Mouse (Mus musculus) forebrain, embryonic 16.5 days (tissue): ENCODE measurements around the gene Ipo13. TPM values are rescaled to one million over a fixed set of nuclear protein-coding genes. Genes with fewer than 3 reads are reported as not detected.

Experiments
- ATAC-seq: fragments of 200-750 bp; cut with Nextera tagmentation; 2 replicates; pipeline ENCODE4 v1.8.0; 2017; ENCODE audit warnings: mild to moderate bottlenecking, moderate library complexity
- H3K27ac ChIP-seq: fragments of 300-500 bp; sonication (generic); 2 replicates; pipeline ENCODE4 v1.5.1; 2014; ENCODE audit warnings: low read length, control low read depth
- H3K27me3 ChIP-seq: fragments of 300-500 bp; sonication (generic); replicated peaks from 2 replicates; pipeline ENCODE4 v1.6.1; 2014; ENCODE audit warnings: low read length; ENCODE audit not compliant: control insufficient read depth, insufficient read depth
- H3K36me3 ChIP-seq: fragments of 300-500 bp; sonication (generic); 2 replicates; pipeline ENCODE4 v1.6.1; 2014; ENCODE audit not compliant: control insufficient read depth, insufficient read depth
- H3K4me1 ChIP-seq: fragments of 300-500 bp; sonication (generic); replicated peaks from 2 replicates; pipeline ENCODE4 v1.6.1; 2014; ENCODE audit warnings: low read length; ENCODE audit not compliant: control insufficient read depth, insufficient read depth
- H3K4me2 ChIP-seq: fragments of 300-500 bp; sonication (generic); 2 replicates; pipeline ENCODE4 v1.6.1; 2014; ENCODE audit warnings: mild to moderate bottlenecking, low read length, control low read depth
- H3K4me3 ChIP-seq: fragments of 300-500 bp; sonication (generic); replicated peaks from 2 replicates; pipeline ENCODE4 v1.5.1; 2014; ENCODE audit warnings: mild to moderate bottlenecking, low read length, control low read depth
- H3K9ac ChIP-seq: fragments of 300-500 bp; sonication (generic); replicated peaks from 2 replicates; pipeline ENCODE4 v1.6.1; 2014; ENCODE audit warnings: low read depth, low read length, control low read depth
- H3K9me3 ChIP-seq: fragments of 300-500 bp; sonication (generic); 2 replicates; pipeline ENCODE4 v1.6.1; 2016; ENCODE audit warnings: low read length; ENCODE audit not compliant: control insufficient read depth
- WGBS: fragments of 180-500 bp; shearing (Covaris S2); extraction: QIAGEN DNeasy Blood & Tissue Kit; methylation state at CpG from one replicate; pipeline ENCODE4 v1.1.7; 2014; 5-methylcytosine and 5-hydroxymethylcytosine counted together
- polyA plus RNA-seq: library from polyadenylated mRNA; unstranded; fragments of >200 nt; fragmentation: Nextera tagmentation; extraction: Ambion mirVana; gene quantifications from 2 replicates; pipeline ENCODE4 v1.2.1, GENCODE M21; 2015

Ipo13 gene
- polyA plus RNA-seq, 1 experiment from 2014 or later = 79.9 TPM

DNA sequence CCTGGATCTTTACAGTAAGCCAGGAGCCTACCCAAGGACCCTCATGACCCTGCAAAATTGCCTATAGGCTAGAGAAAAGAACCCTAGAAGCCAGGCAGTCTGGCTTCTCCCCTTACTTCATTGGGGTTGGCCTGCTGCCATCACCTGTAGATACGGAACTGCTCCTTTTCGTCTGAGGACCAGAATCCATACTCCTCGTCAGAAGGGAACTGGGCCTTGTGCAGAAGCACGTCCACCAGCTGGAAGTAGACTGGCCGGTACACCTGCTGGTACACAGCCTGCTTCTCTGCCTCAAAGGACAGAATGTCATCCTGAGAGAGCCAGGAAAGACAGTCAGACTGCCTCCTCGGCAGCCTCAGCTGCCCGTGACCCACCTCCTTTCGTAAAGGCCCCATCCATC is 10.0 kb downstream of the Ipo13 start:
- peaks cover 34% of the 10 kb centered on the region for H3K36me3 ChIP-seq
- 87% methylated on average over 8 of the region's 8 CpGs for WGBS

DNA sequence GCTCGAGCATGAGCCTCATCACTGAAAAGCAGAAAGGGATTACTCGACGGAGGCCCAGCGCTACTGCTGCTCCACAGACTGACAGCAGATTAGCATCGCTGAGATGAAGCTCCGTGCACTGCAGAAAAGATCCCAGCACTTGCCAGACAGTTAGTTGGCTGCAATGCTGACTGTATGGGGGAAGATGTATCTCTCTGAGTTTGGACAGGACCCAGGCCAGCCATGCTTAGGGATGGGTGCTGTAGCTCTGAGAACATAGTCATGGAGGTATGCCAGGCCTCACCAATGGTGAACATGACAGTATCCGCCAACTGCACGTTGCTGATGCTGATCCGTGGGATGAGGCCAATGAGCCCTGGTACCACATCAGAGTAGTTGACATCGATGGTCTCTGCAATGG is 10.7 kb downstream of the Ipo13 start:
- Histone ChIP-seq H3K27me3 (no peaks in the 10 kb centered on the region), H3K4me3 (no peak overlapping the region), H3K4me1 (peaks cover 19% of the 10 kb centered on the region), H3K36me3 (peaks cover 40% of the 10 kb centered on the region), H3K9me3 (no peaks in the 10 kb centered on the region), H3K27ac (no peak overlapping the region), H3K9ac (no peak overlapping the region), H3K4me2 (no peak overlapping the region)
- 73% methylated on average over 10 of the region's 10 CpGs for WGBS
- peak; percentile 24; the same call in 1 of the 2 replicates for ATAC-seq

More for the DNA sequence above, 10.0 kb downstream of the Ipo13 start:
- no peak overlapping the region for H3K27ac ChIP-seq
- peaks cover 25% of the 10 kb centered on the region for H3K4me1 ChIP-seq
- H3K4me2 ChIP-seq = no peak overlapping the region
- no peak overlapping the region for H3K4me3 ChIP-seq
- no peak for ATAC-seq
- H3K27me3 ChIP-seq = no peaks in the 10 kb centered on the region
- no peaks in the 10 kb centered on the region for H3K9me3 ChIP-seq
- no peak overlapping the region for H3K9ac ChIP-seq

DNA sequence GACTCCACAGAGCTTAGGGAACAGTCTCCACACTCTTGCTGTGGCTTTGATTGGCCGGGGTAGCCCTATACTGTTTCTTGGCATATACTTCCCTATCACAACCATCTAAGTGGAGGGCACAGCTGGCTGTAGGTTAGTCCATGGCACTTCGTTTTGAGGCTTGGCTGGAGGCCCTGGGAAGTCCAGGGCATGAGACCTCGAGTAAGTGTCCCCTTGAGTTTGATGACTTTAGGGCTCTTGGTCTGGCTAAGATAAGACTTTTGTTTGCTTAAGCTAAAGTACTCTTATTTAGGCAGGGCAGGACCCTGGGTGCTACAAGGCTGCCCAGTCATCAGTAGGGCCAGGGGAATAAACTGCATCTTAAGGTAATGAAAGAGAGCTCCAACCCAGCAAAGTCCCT is 16.7 kb downstream of the Ipo13 start:
- no peaks in the 10 kb centered on the region for H3K4me1 ChIP-seq
- no peak for ATAC-seq
- no peak overlapping the region for H3K4me2 ChIP-seq
- H3K9me3 ChIP-seq = no peaks in the 10 kb centered on the region
- H3K36me3 ChIP-seq = peaks cover 56% of the 10 kb centered on the region
- H3K27me3 ChIP-seq = no peaks in the 10 kb centered on the region
- H3K27ac ChIP-seq = no peak overlapping the region
- H3K9ac ChIP-seq = no peak overlapping the region
- WGBS = 89% methylated on average over 3 of the region's 3 CpGs
- H3K4me3 ChIP-seq = no peak overlapping the region

DNA sequence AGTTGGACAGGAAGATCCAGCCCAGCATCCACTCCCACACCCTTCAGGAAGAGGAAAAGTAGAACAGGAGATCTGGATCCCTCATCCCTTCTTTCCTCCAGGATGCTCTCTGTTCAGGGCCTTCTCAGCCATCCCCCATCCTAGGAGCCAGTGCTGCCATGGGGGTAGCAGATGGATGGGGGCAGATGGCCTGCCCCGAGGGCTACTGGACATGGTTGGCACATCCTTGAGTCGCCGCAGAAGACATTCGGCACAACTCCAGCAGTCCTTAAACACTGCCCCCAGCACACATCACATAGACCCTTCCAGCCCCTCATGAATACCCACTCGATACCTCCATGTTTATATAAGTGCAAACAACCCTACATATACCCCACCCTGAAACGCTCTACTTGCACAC is 18.8 kb downstream of the Ipo13 start:
- Histone ChIP-seq H3K36me3 (peaks cover 41% of the 10 kb centered on the region), H3K4me1 (peaks cover 7% of the 10 kb centered on the region), H3K27me3 (no peaks in the 10 kb centered on the region), H3K27ac (no peak overlapping the region), H3K4me3 (no peak overlapping the region), H3K4me2 (no peak overlapping the region), H3K9me3 (no peaks in the 10 kb centered on the region), H3K9ac (no peak overlapping the region)
- no peak for ATAC-seq
- WGBS = 98% methylated on average over 6 of the region's 6 CpGs

DNA sequence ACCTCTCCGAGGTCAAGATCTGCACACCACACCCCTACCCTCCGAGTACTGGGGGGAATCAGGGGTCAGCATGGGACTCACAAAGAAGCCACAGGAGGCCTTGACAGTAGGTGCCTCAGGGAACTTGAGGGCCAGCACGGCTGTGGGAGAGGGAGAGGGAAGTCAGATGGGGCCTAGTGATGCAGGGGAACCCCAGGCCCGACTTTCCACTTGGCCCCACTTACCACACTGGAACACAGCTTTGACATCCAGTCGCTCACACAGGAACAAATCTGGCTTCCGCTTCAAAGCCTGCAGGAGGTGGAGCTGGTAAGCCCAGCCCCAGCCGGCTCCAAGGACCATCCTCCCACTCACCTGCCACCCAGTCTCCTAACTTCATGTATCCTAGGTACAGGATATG is 19.5 kb downstream of the Ipo13 start:
- ATAC-seq = no peak
- no peak overlapping the region for H3K4me2 ChIP-seq
- H3K36me3 ChIP-seq = peaks cover 34% of the 10 kb centered on the region
- no peaks in the 10 kb centered on the region for H3K9me3 ChIP-seq
- no peak overlapping the region for H3K27ac ChIP-seq
- no peak overlapping the region for H3K9ac ChIP-seq
- H3K4me3 ChIP-seq = no peak overlapping the region
- H3K27me3 ChIP-seq = no peaks in the 10 kb centered on the region
- WGBS = 85% methylated on average over 7 of the region's 7 CpGs
- peaks cover 13% of the 10 kb centered on the region for H3K4me1 ChIP-seq

DNA sequence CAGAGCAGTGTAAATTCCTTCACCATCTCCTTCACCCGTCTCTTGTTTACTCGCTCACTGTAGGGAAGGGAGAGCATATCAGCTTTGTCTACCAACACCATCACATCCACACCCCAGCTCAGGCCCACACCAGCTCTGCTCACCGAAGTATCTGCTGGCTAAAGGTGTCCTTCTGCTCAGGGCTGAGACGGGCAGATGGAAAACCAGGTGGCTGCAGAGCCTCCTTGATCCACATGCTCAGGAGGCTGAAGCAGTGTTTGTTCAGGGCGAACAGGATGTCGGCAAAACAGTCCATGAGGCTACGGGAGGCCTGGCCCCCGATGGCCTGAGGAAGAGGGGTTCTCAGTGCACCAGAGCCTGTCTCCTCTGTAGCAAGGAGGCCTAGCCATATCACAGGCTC is 20.2 kb downstream of the Ipo13 start:
- Histone ChIP-seq H3K9me3 (no peaks in the 10 kb centered on the region), H3K36me3 (peaks cover 31% of the 10 kb centered on the region), H3K4me2 (no peak overlapping the region), H3K27ac (no peak overlapping the region), H3K4me3 (no peak overlapping the region), H3K9ac (no peak overlapping the region), H3K4me1 (peaks cover 13% of the 10 kb centered on the region), H3K27me3 (no peaks in the 10 kb centered on the region)
- ATAC-seq = no peak
- 89% methylated on average over 8 of the region's 8 CpGs for WGBS

DNA sequence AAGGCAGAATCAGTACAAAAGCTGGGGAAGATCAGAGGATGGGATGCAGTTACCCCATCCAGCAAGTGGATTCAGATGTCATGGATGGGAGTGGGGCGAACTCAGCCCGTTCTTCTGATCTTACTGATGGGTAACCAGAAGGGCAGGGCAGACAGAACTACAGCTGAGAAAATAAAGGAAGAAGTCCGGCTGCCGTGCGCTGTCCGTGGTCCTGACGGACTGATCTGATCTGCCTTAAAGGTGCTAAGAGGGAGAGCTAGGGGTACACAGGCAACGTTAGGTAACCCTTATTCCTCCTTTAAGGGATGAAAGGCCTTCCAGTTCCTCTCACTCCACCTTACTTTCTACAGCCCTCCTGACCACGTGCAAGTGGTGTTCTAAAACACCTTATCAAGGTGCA is 21.4 kb downstream of the Ipo13 start:
- 27% methylated on average over 9 of the region's 9 CpGs for WGBS
- H3K36me3 ChIP-seq = peaks cover 20% of the 10 kb centered on the region

DNA sequence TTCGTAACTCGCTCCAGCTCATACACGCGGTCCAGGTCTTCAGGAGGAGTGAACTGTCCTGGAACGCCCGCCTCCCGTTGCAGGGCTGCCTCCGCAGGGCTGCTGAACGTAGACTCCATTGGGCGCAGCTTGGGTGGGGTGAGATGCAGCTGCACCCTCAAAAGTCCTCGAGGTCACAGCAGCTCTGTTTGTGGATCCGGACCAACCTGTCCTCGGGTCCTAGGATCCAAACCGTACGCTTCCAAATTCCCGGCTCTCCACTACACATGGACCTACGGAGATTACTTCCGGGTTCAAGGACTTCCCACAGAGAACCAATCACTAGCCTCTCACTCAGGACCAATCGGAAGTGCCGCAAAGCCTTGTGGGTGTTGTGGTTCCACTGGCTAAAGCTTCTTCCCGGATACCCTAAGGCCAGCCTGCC is 23.0 kb downstream of the Ipo13 start, which contains the start of gene Dph2:
Gene Dph2 (minus strand): TSS at position 295 of the 424 bp plus-strand sequence.
- H3K36me3 ChIP-seq = peaks cover 10% of the 10 kb centered on the region
- H3K27me3 ChIP-seq = no peaks in the 10 kb centered on the region
- H3K4me1 ChIP-seq = peaks cover 16% of the 10 kb centered on the region
- H3K4me2 ChIP-seq = peak within 1 kb of the TSS; percentile 92
- peak within 1 kb of the TSS; percentile 36 for H3K9ac ChIP-seq
- no peak within 1 kb of the TSS for H3K27ac ChIP-seq
- WGBS = under 1% methylated on average over 21 of the region's 21 CpGs
- H3K9me3 ChIP-seq = no peaks in the 10 kb centered on the region
- H3K4me3 ChIP-seq = peak within 1 kb of the TSS; percentile 55
- peak; percentile 91 for ATAC-seq

More for the DNA sequence above, 21.4 kb downstream of the Ipo13 start:
- Histone ChIP-seq H3K9ac (no peak overlapping the region), H3K4me2 (no peak overlapping the region), H3K4me3 (no peak overlapping the region), H3K27me3 (no peaks in the 10 kb centered on the region), H3K27ac (no peak overlapping the region), H3K4me1 (peaks cover 13% of the 10 kb centered on the region), H3K9me3 (no peaks in the 10 kb centered on the region)
- ATAC-seq = no peak

DNA sequence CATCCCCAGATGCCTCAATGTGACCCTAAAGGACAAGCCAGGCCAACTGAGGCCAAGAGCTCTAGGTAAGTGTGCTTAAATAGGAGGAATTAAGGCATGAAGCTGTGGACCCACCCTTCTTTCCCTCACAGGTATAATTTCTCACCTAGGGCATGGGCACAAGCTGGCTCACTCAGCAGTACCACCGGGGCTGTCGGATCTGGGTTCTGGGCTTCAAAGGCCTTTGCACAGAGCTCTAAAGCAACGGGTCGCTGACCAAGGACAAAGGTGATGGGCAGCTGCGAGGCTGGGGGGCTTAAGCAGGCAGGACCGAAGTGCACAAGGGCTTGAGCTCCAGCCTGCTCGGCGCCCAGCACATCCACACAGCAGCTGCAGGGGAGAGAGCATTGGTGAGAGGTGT is 24.0 kb downstream of the Ipo13 start:
- WGBS = 55% methylated on average over 8 of the region's 8 CpGs
- Histone ChIP-seq H3K9ac (no peak overlapping the region), H3K36me3 (peaks cover 10% of the 10 kb centered on the region), H3K27ac (no peak overlapping the region), H3K4me2 (peak overlapping the region; percentile 92), H3K9me3 (no peaks in the 10 kb centered on the region), H3K4me1 (peaks cover 26% of the 10 kb centered on the region), H3K27me3 (no peaks in the 10 kb centered on the region), H3K4me3 (no peak overlapping the region; the same call in 1 of the 2 replicates)
- no peak for ATAC-seq

DNA sequence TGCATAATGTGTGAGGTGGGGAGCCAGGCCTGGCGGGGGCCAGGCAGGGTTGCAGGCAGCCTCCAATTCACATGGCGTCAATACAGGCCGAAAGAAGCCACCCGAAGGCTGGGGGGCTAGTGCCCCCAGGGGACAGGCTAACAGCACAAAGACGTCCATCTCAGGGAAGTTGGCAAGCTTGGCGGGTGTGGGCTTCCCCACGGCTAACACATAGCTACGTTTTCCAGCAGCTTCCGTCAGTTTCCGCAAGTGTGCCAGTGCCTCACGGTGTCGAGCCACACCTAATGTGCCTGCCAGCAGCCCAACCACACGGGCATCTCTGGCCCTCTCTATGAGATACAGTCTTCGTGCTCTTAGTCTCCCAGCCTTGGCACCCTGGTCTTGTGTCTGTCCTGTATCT is 24.8 kb downstream of the Ipo13 start:
- Histone ChIP-seq H3K4me2 (no peak overlapping the region), H3K27ac (no peak overlapping the region), H3K4me3 (no peak overlapping the region), H3K4me1 (peaks cover 29% of the 10 kb centered on the region), H3K9ac (no peak overlapping the region), H3K36me3 (peaks cover 12% of the 10 kb centered on the region), H3K9me3 (no peaks in the 10 kb centered on the region), H3K27me3 (no peaks in the 10 kb centered on the region)
- no peak for ATAC-seq
- WGBS = 86% methylated on average over 14 of the region's 14 CpGs
